Mouse (Mus musculus) MEL (cell line): ENCODE measurements around the gene Akp3. TPM values are rescaled to one million over a fixed set of nuclear protein-coding genes. Genes with fewer than 3 reads are reported as not detected.
A peak's percentile ranks its signal among the peaks of the same experiment; 100 is the strongest.

ENCODE experiments used
- DNase-seq: peaks from one replicate; pipeline ENCODE4 v3.0.0; 2011; ENCODE audit warnings: low read depth, low spot score
- H3K27ac ChIP-seq: 2 replicates; pipeline ENCODE4 v1.5.1; 2012; ENCODE audit warnings: low read depth, mild to moderate bottlenecking, control low read depth, low read length, moderate library complexity; ENCODE audit not compliant: control insufficient read depth
- H3K27me3 ChIP-seq, 2 experiments: fragments of 150-350 bp in 1 of 2; sonication (generic) in 1 of 2; 2 replicates each; pipeline ENCODE4 v1.6.1; 2012; ENCODE audit warnings: low read length in 2 of 2, mild to moderate bottlenecking in 2 of 2, improper control_type of control experiment in 1 of 2, moderate library complexity in 1 of 2; ENCODE audit not compliant: insufficient read depth in 2 of 2, control insufficient read depth in 1 of 2
- H3K36me3 ChIP-seq, 2 experiments: 2 replicates each; pipeline ENCODE4 v1.6.1; 2012 to 2014; ENCODE audit warnings: low read length in 2 of 2, improper control_type of control experiment in 1 of 2, inconsistent platforms in 1 of 2, mild to moderate bottlenecking in 1 of 2; ENCODE audit not compliant: insufficient read depth in 2 of 2, control insufficient read depth in 1 of 2
- H3K4me1 ChIP-seq, 2 experiments: fragments of 150-350 bp in 1 of 2; sonication (generic) in 1 of 2; 2 replicates each; pipeline ENCODE4 v1.6.1; 2012; ENCODE audit warnings: low read length in 2 of 2, improper control_type of control experiment in 1 of 2, mild to moderate bottlenecking in 1 of 2; ENCODE audit not compliant: insufficient read depth in 2 of 2, control insufficient read depth in 1 of 2
- H3K4me3 ChIP-seq, 2 experiments: fragments of 150-350 bp in 1 of 2; sonication (generic) in 1 of 2; 2 replicates each; pipeline ENCODE4 v1.5.1; 2012; ENCODE audit warnings: low read depth in 2 of 2, low read length in 2 of 2, mild to moderate bottlenecking in 2 of 2, moderate library complexity in 2 of 2, control low read depth in 1 of 2, improper control_type of control experiment in 1 of 2; ENCODE audit not compliant: control insufficient read depth in 1 of 2, insufficient read depth in 1 of 2
- H3K79me2 ChIP-seq: 2 replicates; pipeline ENCODE4 v1.6.1; 2012; ENCODE audit warnings: mild to moderate bottlenecking, low read length, moderate library complexity; ENCODE audit not compliant: control insufficient read depth, poor library complexity, insufficient read depth
- H3K9ac ChIP-seq: 2 replicates; pipeline ENCODE4 v1.6.1; 2012; ENCODE audit warnings: low read depth, mild to moderate bottlenecking, control low read depth, low read length, moderate library complexity; ENCODE audit not compliant: control insufficient read depth, poor library complexity, severe bottlenecking
- H3K9me3 ChIP-seq: fragments of 150-350 bp; sonication (generic); replicated peaks from 2 replicates; pipeline ENCODE4 v1.6.1; 2012; ENCODE audit warnings: mild to moderate bottlenecking, low read length, improper control_type of control experiment, moderate library complexity; ENCODE audit not compliant: insufficient read depth
- BHLHE40 ChIP-seq: IDR thresholded peaks from 2 replicates; pipeline ENCODE4 v1.6.1; 2012; ENCODE audit warnings: low read depth, mild to moderate bottlenecking, inconsistent platforms, low read length, improper control_type of control experiment, borderline replicate concordance
- E2F4 ChIP-seq: IDR thresholded peaks from 2 replicates; pipeline ENCODE4 v1.6.1; 2011; ENCODE audit warnings: low read depth, low read length, improper control_type of control experiment, borderline replicate concordance
- ELF1 ChIP-seq: IDR thresholded peaks from 2 replicates; pipeline ENCODE4 v1.6.1; 2014; ENCODE audit warnings: low read depth, mild to moderate bottlenecking, inconsistent platforms, low read length, improper control_type of control experiment, moderate library complexity
- ETS1 ChIP-seq: IDR thresholded peaks from 2 replicates; pipeline ENCODE4 v1.6.1; 2012; ENCODE audit warnings: low read depth, mild to moderate bottlenecking, inconsistent platforms, low read length, improper control_type of control experiment, moderate library complexity
- HCFC1 ChIP-seq: IDR thresholded peaks from 2 replicates; pipeline ENCODE4 v1.6.1; 2012; ENCODE audit warnings: low read depth, mild to moderate bottlenecking, inconsistent platforms, low read length, improper control_type of control experiment, moderate library complexity
- JUND ChIP-seq: IDR thresholded peaks from 2 replicates; pipeline ENCODE4 v1.6.1; 2011; ENCODE audit warnings: low read depth, mild to moderate bottlenecking, improper control_type of control experiment, low read length
- MAFK ChIP-seq: IDR thresholded peaks from 2 replicates; pipeline ENCODE4 v1.6.1; 2011; ENCODE audit warnings: low read depth, mild to moderate bottlenecking, low read length, improper control_type of control experiment, borderline replicate concordance
- MAX ChIP-seq: IDR thresholded peaks from 2 replicates; pipeline ENCODE4 v1.6.1; 2011; ENCODE audit warnings: low read length, improper control_type of control experiment
- MEF2A ChIP-seq: IDR thresholded peaks from 2 replicates; pipeline ENCODE4 v1.6.1; 2014; ENCODE audit warnings: low read depth, mild to moderate bottlenecking, inconsistent platforms, low read length, improper control_type of control experiment; ENCODE audit not compliant: poor library complexity, insufficient replicate concordance, severe bottlenecking; ENCODE audit errors: extremely low read depth
- MXI1 ChIP-seq: IDR thresholded peaks from 2 replicates; pipeline ENCODE4 v1.6.1; 2011; ENCODE audit warnings: mild to moderate bottlenecking, low read depth, low read length, improper control_type of control experiment
- MYC ChIP-seq: IDR thresholded peaks from 2 replicates; pipeline ENCODE4 v1.6.1; 2011; ENCODE audit warnings: low read depth, mild to moderate bottlenecking, low read length, improper control_type of control experiment, moderate library complexity
- NELFE ChIP-seq: IDR thresholded peaks from 2 replicates; pipeline ENCODE4 v1.6.1; 2011; ENCODE audit warnings: low read depth, low read length, improper control_type of control experiment
- NRF1 ChIP-seq: IDR thresholded peaks from 2 replicates; pipeline ENCODE4 v1.6.1; 2014; ENCODE audit warnings: low read depth, mild to moderate bottlenecking, inconsistent platforms, low read length, improper control_type of control experiment, moderate library complexity; ENCODE audit not compliant: poor library complexity, insufficient read depth, severe bottlenecking
- POLR2A ChIP-seq, 2 experiments: IDR thresholded peaks; 2 replicates each; pipeline ENCODE4 v1.6.1; 2011 to 2012; ENCODE audit warnings: low read length in 2 of 2, mild to moderate bottlenecking in 2 of 2, control low read depth in 1 of 2, improper control_type of control experiment in 1 of 2, low read depth in 1 of 2, moderate library complexity in 1 of 2; ENCODE audit not compliant: control insufficient read depth in 1 of 2, insufficient read depth in 1 of 2, poor library complexity in 1 of 2
- POLR2AphosphoS2 ChIP-seq: IDR thresholded peaks from 2 replicates; pipeline ENCODE4 v1.6.1; 2011; ENCODE audit warnings: low read length, improper control_type of control experiment
- POLR2AphosphoS5 ChIP-seq: IDR thresholded peaks from 2 replicates; pipeline ENCODE4 v1.6.1; 2012; ENCODE audit warnings: low read depth, borderline replicate concordance, mild to moderate bottlenecking, inconsistent platforms, low read length, moderate library complexity, mixed read lengths
- RCOR1 ChIP-seq: IDR thresholded peaks from 2 replicates; pipeline ENCODE4 v1.6.1; 2012; ENCODE audit warnings: low read depth, mild to moderate bottlenecking, inconsistent platforms, low read length, improper control_type of control experiment
- USF1 ChIP-seq: IDR thresholded peaks from 2 replicates; pipeline ENCODE4 v1.6.1; 2014; ENCODE audit warnings: low read depth, mild to moderate bottlenecking, inconsistent platforms, low read length, improper control_type of control experiment, moderate library complexity
- ZKSCAN1 ChIP-seq: IDR thresholded peaks from 2 replicates; pipeline ENCODE4 v1.6.1; 2012; ENCODE audit warnings: low read depth, mild to moderate bottlenecking, inconsistent platforms, low read length, improper control_type of control experiment, moderate library complexity
- ZMIZ1 ChIP-seq: IDR thresholded peaks from 2 replicates; pipeline ENCODE4 v1.6.1; 2012; ENCODE audit warnings: low read depth, mild to moderate bottlenecking, inconsistent platforms, low read length, improper control_type of control experiment, moderate library complexity
- polyA plus RNA-seq, 2 experiments: library from polyadenylated mRNA; stranded (reverse) in 1 of 2; unstranded in 1 of 2; fragments of >175 nt in 1 of 2; fragments of >200 nt in 1 of 2; gene quantifications; 2 replicates each; pipeline versions ENCODE4 v1.2.1 to v1.2.4; 2012; ENCODE audit warnings: low replicate concordance in 2 of 2, low read depth in 1 of 2; ENCODE audit not compliant: insufficient read length in 2 of 2, insufficient read depth in 1 of 2, missing spikeins in 1 of 2
- total RNA-seq: library from RNA; depleted of rRNA; stranded (reverse); fragments of 300-350 nt; gene quantifications from 2 replicates; pipeline ENCODE4 v1.2.3, GENCODE M21; 2012

The Akp3 gene
- total and polyA plus RNA-seq, 3 experiments, result 0.04 TPM; not detected in 2

GRCm38 (mm10) chr1:87143141-87143540, 18.4 kb downstream of the Akp3 start:
- Histone ChIP-seq H3K27me3 (no peaks in the 10 kb centered on the region), H3K79me2 (no peaks in the 10 kb centered on the region), H3K9ac (no peak overlapping the region), H3K9me3 (no peaks in the 10 kb centered on the region), H3K27ac (no peak overlapping the region), H3K4me3 (no peak overlapping the region), H3K36me3 (peaks cover 0 to 4% of the 10 kb centered on the region in 2 experiments; a peak in 2 of 4 replicates), H3K4me1 (peaks cover 0 to 5% of the 10 kb centered on the region in 2 experiments; a peak in 1 of 4 replicates)
- no peak for DNase-seq
- no peak for TF ChIP-seq ELF1
- TF ChIP-seq MAFK, result no peak
- no peak for TF ChIP-seq JUND
- TF ChIP-seq HCFC1, result no peak
- no peak for TF ChIP-seq MXI1
- no peak for TF ChIP-seq NELFE

GRCm38 (mm10) chr1:87149422-87149821, 24.6 kb downstream of the Akp3 start:
- Histone ChIP-seq H3K27ac (no peak overlapping the region), H3K36me3 (no peaks in the 10 kb centered on the region), H3K4me1 (0 out of 4 replicates have a peak, but pooled peaks cover 0 to 6% of the 10 kb centered on the region in 2 experiments), H3K4me3 (peak overlapping the region; percentile 52 to 76), H3K9me3 (no peaks in the 10 kb centered on the region), H3K79me2 (no peaks in the 10 kb centered on the region), H3K9ac (peak overlapping the region; percentile 50), H3K27me3 (no peaks in the 10 kb centered on the region)
- peak; percentile 83 for DNase-seq
- peak; percentile 65 for TF ChIP-seq NELFE
- TF ChIP-seq MXI1, result 0 out of 2 replicates have a peak, but pooled peaks have one; percentile 38
- no peak for TF ChIP-seq ZMIZ1
- peak; percentile 44 to 70; a peak in 3 of 4 replicates for TF ChIP-seq POLR2A (IDR thresholded peaks at IDR 0.05; ENCODE audit: control insufficient read depth in 1 of 2, insufficient read depth in 1 of 2, low read depth in 1 of 2, low read length in 2 of 2, poor library complexity in 1 of 2)
- TF ChIP-seq MEF2A, result no peak
- TF ChIP-seq ZKSCAN1, result no peak
- no peak for TF ChIP-seq E2F4
- no peak for TF ChIP-seq BHLHE40
- no peak for TF ChIP-seq USF1
- 0 out of 2 replicates have a peak, but pooled peaks have one; percentile 21 for TF ChIP-seq ELF1
- no peak for TF ChIP-seq ETS1
- peak; percentile 27; the same call in 1 of the 2 replicates for TF ChIP-seq NRF1
- 0 out of 2 replicates have a peak, but pooled peaks have one; percentile 13 for TF ChIP-seq MYC
- 0 out of 2 replicates have a peak, but pooled peaks have one; percentile 18 for TF ChIP-seq MAX
- no peak for TF ChIP-seq RCOR1
- TF ChIP-seq POLR2AphosphoS2, result peak; percentile 35; the same call in 1 of the 2 replicates
- no peak for TF ChIP-seq POLR2AphosphoS5
- TF ChIP-seq JUND, result no peak
- TF ChIP-seq, all 39 proteins: peak for 8
